Comparison of ENCODE assay signal across 8 mouse cellular contexts in the genomic region with DNA sequence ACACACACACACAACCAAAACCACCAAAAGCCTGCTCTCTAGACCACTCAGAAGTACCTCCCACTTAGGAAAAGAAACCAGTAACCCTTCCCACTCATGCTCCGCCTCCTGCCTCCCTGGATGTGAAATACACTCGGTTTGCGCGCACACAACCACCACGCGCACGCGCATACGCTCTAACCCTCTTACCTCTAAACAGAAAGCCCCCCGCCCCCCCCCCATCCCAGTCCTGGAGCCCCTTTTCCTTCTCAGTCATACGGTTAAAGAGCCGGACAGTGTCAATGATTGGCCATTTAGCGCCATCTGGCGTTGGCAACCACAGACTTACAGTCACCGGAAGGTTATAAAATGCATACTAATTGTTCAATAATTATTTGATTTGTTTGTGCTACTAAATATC. TPM values are rescaled to one million over a fixed set of nuclear protein-coding genes. Genes with fewer than 3 reads are reported as not detected.
A peak's percentile ranks its signal among the peaks of the same experiment; 100 is the strongest.
DNase-seq lines count a peak whose midpoint lies in the region; ATAC-seq and TF ChIP-seq lines count a peak whose summit lies in the region.

No protein-coding gene starts in this region.

- H3K79me2 ChIP-seq in macrophage (ENCODE audit: inconsistent target), result no peaks in the 10 kb centered on the region

- no peak overlapping the region for H3K9ac ChIP-seq in heart, embryonic 12.5 days
- H3K9ac ChIP-seq in stomach, postnatal 0 days (ENCODE audit: low read length), result no peak overlapping the region

- no peak for ATAC-seq in heart, embryonic 12.5 days (ENCODE audit: insufficient number of reproducible peaks, low FRiP score)
- ATAC-seq in stomach, postnatal 0 days (ENCODE audit: low FRiP score, low TSS enrichment), result peak; percentile 27; the same call in 1 of the 2 replicates

- DNase-seq in adrenal gland, adult 18-20 months (ENCODE audit: low spot score in 2 of 2), result peak; percentile 42 to 69
- DNase-seq in adrenal gland, postnatal 4 days (ENCODE audit: low spot score in 2 of 2), result no peak
- DNase-seq in A20 (ENCODE audit: low read depth, low spot score), result peak; percentile 68
- peak; percentile 64 for DNase-seq in cerebellum, adult 9-10 months
- peak; percentile 68 for DNase-seq in kidney, postnatal 14 days
- peak; percentile 74 for DNase-seq in stomach, postnatal 0 days (ENCODE audit: low spot score)

- no peaks in the 10 kb centered on the region for H3K36me3 ChIP-seq in heart, embryonic 12.5 days
- no peaks in the 10 kb centered on the region for H3K36me3 ChIP-seq in macrophage (ENCODE audit: inconsistent target)
- H3K36me3 ChIP-seq in stomach, postnatal 0 days (ENCODE audit: control insufficient read depth, insufficient read depth, low read length), result no peaks in the 10 kb centered on the region

- H3K27ac ChIP-seq in heart, embryonic 12.5 days (ENCODE audit: poor library complexity, severe bottlenecking), result 0 out of 2 replicates have a peak overlapping the region, but pooled peaks have one; percentile 18
- H3K27ac ChIP-seq in macrophage, result no peak overlapping the region
- no peak overlapping the region for H3K27ac ChIP-seq in stomach, postnatal 0 days (replicated peaks)

- H3K4me3 ChIP-seq in heart, embryonic 12.5 days, result peak overlapping the region; percentile 48
- peak overlapping the region; percentile 32 for H3K4me3 ChIP-seq in macrophage (ENCODE audit: inconsistent target)
- H3K4me3 ChIP-seq in stomach, postnatal 0 days (ENCODE audit: low read depth, low read length), result peak overlapping the region; percentile 60

- H3K4me1 ChIP-seq in heart, embryonic 12.5 days (replicated peaks), result peaks cover 45% of the 10 kb centered on the region
- peaks cover 3% of the 10 kb centered on the region; the same call in 1 of the 2 replicates for H3K4me1 ChIP-seq in stomach, postnatal 0 days (replicated peaks; ENCODE audit: control insufficient read depth, insufficient read depth)

- no peak for TF ChIP-seq EP300 in stomach, postnatal 0 days (optimal IDR thresholded peaks at IDR 0.05)

- H3K9me3 ChIP-seq in heart, embryonic 12.5 days (replicated peaks), result no peaks in the 10 kb centered on the region
- no peaks in the 10 kb centered on the region for H3K9me3 ChIP-seq in stomach, postnatal 0 days (ENCODE audit: control insufficient read depth, low read length)

- H3K27me3 ChIP-seq in heart, embryonic 12.5 days (replicated peaks), result peaks cover 33% of the 10 kb centered on the region
- H3K27me3 ChIP-seq in stomach, postnatal 0 days (ENCODE audit: control insufficient read depth, insufficient read depth, low read length), result no peaks in the 10 kb centered on the region; the same call in 1 of the 2 replicates

- peak overlapping the region; percentile 96 for H3K4me2 ChIP-seq in heart, embryonic 12.5 days
- H3K4me2 ChIP-seq in stomach, postnatal 0 days (replicated peaks; ENCODE audit: low read depth), result peak overlapping the region; percentile 73

- TF ChIP-seq CTCF in stomach, postnatal 0 days (IDR thresholded peaks at IDR 0.05; ENCODE audit: low read depth), result peak; percentile 78

- WGBS in heart, embryonic 12.5 days, result 2% methylated on average over 15 of the region's 15 CpGs
- WGBS in macrophage (ENCODE audit: missing documents), result 1% methylated on average over 15 of the region's 15 CpGs
- 2% methylated on average over 15 of the region's 15 CpGs for WGBS in stomach, postnatal 0 days

RNA-seq across cellular contexts. Expression of gene Cd248, which starts 5.2 kb away (rescaled TPM):
- total RNA-seq in adrenal gland, adult 18-20 months (2021), result 10 to 100 TPM in 1 of 2 experiments, 1 to 10 TPM in 1; 7.3 to 16.2 TPM
- total RNA-seq in adrenal gland, postnatal 4 days (2021), result 10 to 100 TPM; 45.8 to 47.6 TPM
- 21.4 and 23.0 TPM in 2 replicates for polyA plus RNA-seq in heart, embryonic 12.5 days (2016; fragmentation: Nextera tagmentation; extraction: Ambion mirVana)
- 10 to 100 TPM in 1 of 26 experiments, under 1 TPM in 2, not detected in 23; 0.23 to 30.4 (median 0.29) TPM for total RNA-seq in macrophage (2018; cell fraction: chromatin; rRNA removed)
- total RNA-seq in macrophage (2018; cell fraction: cytosol; rRNA removed), result not detected
- 1 to 10 TPM in 1 of 26 experiments, not detected in 25; 5.3 TPM for total RNA-seq in macrophage (2018; cell fraction: nucleus; rRNA removed)
- not detected in 3 replicates for polyA plus RNA-seq in macrophage (2018)
- 31.6 and 39.5 TPM in 2 replicates for polyA plus RNA-seq in stomach, postnatal 0 days (2015; fragmentation: Nextera tagmentation; extraction: Ambion mirVana)

RNA-seq across cellular contexts. Expression of gene Tmem151a, which starts 12.3 kb away (rescaled TPM):
- total RNA-seq in adrenal gland, adult 18-20 months (2021), result 1 to 10 TPM; 1.4 to 1.5 TPM
- 1 to 10 TPM; 3.8 to 4.9 TPM for total RNA-seq in adrenal gland, postnatal 4 days (2021)
- 4.4 TPM in 2 replicates for polyA plus RNA-seq in heart, embryonic 12.5 days (2016; fragmentation: Nextera tagmentation; extraction: Ambion mirVana)
- under 1 TPM in 1 of 26 experiments, not detected in 25; 0.51 TPM for total RNA-seq in macrophage (2018; cell fraction: chromatin; rRNA removed)
- under 1 TPM in 17 of 26 experiments, not detected in 9; 0.03 to 0.33 (median 0.05) TPM for total RNA-seq in macrophage (2018; cell fraction: cytosol; rRNA removed)
- under 1 TPM in 4 of 26 experiments, not detected in 22; 0.12 to 0.25 (median 0.15) TPM for total RNA-seq in macrophage (2018; cell fraction: nucleus; rRNA removed)
- polyA plus RNA-seq in macrophage (2018), result 0.04 to 0.26 TPM (median 0.06 TPM) in 3 replicates
- 10.4 and 11.4 TPM in 2 replicates for polyA plus RNA-seq in stomach, postnatal 0 days (2015; fragmentation: Nextera tagmentation; extraction: Ambion mirVana)

RNA-seq across cellular contexts. Expression of gene Yif1a, which starts 15.3 kb away (rescaled TPM):
- total RNA-seq in adrenal gland, adult 18-20 months (2021), result 10 to 100 TPM; 56.4 to 75.3 TPM
- total RNA-seq in adrenal gland, postnatal 4 days (2021), result 10 to 100 TPM; 68.4 to 72.5 TPM
- polyA plus RNA-seq in heart, embryonic 12.5 days (2016; fragmentation: Nextera tagmentation; extraction: Ambion mirVana), result 76.0 and 82.8 TPM in 2 replicates
- 10 to 100 TPM in 21 of 26 experiments, 1 to 10 TPM in 5; 3.9 to 31.8 (median 17.7) TPM for total RNA-seq in macrophage (2018; cell fraction: chromatin; rRNA removed)
- total RNA-seq in macrophage (2018; cell fraction: cytosol; rRNA removed), result 10 to 100 TPM; 21.0 to 34.4 (median 25.4) TPM
- total RNA-seq in macrophage (2018; cell fraction: nucleus; rRNA removed), result 10 to 100 TPM in 22 of 26 experiments, 1 to 10 TPM in 4; 8.9 to 28.4 (median 14.3) TPM
- polyA plus RNA-seq in macrophage (2018), result 32.3 to 57.6 TPM (median 51.7 TPM) in 3 replicates
- polyA plus RNA-seq in stomach, postnatal 0 days (2015; fragmentation: Nextera tagmentation; extraction: Ambion mirVana), result 128 and 131 TPM in 2 replicates

RNA-seq across cellular contexts. Expression of gene Rin1, which starts 22.7 kb away (rescaled TPM):
- total RNA-seq in adrenal gland, adult 18-20 months (2021), result 1 to 10 TPM; 3.4 to 4.2 TPM
- total RNA-seq in adrenal gland, postnatal 4 days (2021), result 1 to 10 TPM; 5.1 TPM
- 4.7 and 6.2 TPM in 2 replicates for polyA plus RNA-seq in heart, embryonic 12.5 days (2016; fragmentation: Nextera tagmentation; extraction: Ambion mirVana)
- 10 to 100 TPM in 2 of 26 experiments, 1 to 10 TPM in 24; 1.3 to 11.5 (median 4.3) TPM for total RNA-seq in macrophage (2018; cell fraction: chromatin; rRNA removed)
- under 1 TPM; 0.09 to 0.80 (median 0.18) TPM for total RNA-seq in macrophage (2018; cell fraction: cytosol; rRNA removed)
- total RNA-seq in macrophage (2018; cell fraction: nucleus; rRNA removed), result 1 to 10 TPM in 22 of 26 experiments, under 1 TPM in 4; 0.58 to 7.9 (median 2.3) TPM
- 0.08 to 0.37 TPM (median 0.11 TPM) in 3 replicates for polyA plus RNA-seq in macrophage (2018)
- 2.6 TPM in 2 replicates for polyA plus RNA-seq in stomach, postnatal 0 days (2015; fragmentation: Nextera tagmentation; extraction: Ambion mirVana)

RNA-seq across cellular contexts. Expression of gene Cnih2, which starts 25.3 kb away (rescaled TPM):
- total RNA-seq in adrenal gland, adult 18-20 months (2021), result 1 to 10 TPM; 1.9 to 2.3 TPM
- total RNA-seq in adrenal gland, postnatal 4 days (2021), result 10 to 100 TPM; 11.4 to 15.2 TPM
- 5.9 and 7.0 TPM in 2 replicates for polyA plus RNA-seq in heart, embryonic 12.5 days (2016; fragmentation: Nextera tagmentation; extraction: Ambion mirVana)
- 1 to 10 TPM in 24 of 26 experiments, not detected in 2; 1.0 to 2.7 (median 1.9) TPM for total RNA-seq in macrophage (2018; cell fraction: chromatin; rRNA removed)
- under 1 TPM in 6 of 26 experiments, not detected in 20; 0.10 to 0.27 (median 0.17) TPM for total RNA-seq in macrophage (2018; cell fraction: cytosol; rRNA removed)
- 1 to 10 TPM in 22 of 26 experiments, under 1 TPM in 4; 0.48 to 3.3 (median 1.6) TPM for total RNA-seq in macrophage (2018; cell fraction: nucleus; rRNA removed)
- 0.28 TPM in 1 of 3 replicates, not detected in the others for polyA plus RNA-seq in macrophage (2018)
- polyA plus RNA-seq in stomach, postnatal 0 days (2015; fragmentation: Nextera tagmentation; extraction: Ambion mirVana), result 5.6 and 7.1 TPM in 2 replicates

Comparison
In these comparisons a context has a peak if more than half of its experiments do, and no peak if none do; other contexts are left out.
1. DNase-seq: peak in adrenal gland, adult 18-20 months (2 of 2), A20 (single experiment), cerebellum, adult 9-10 months (single experiment), kidney, postnatal 14 days (single experiment) and stomach, postnatal 0 days (single experiment); none in adrenal gland, postnatal 4 days (0 of 2).
2. RNA of gene Cd248, which starts 5.2 kb away (polyA plus RNA-seq): 31.6 to 39.5 TPM in stomach, postnatal 0 days and 21.4 to 23.0 TPM in heart, embryonic 12.5 days; not detected in macrophage; every median in the first group is over 10 times any median in the second.
3. Peak in every context shown above with its lines, with median percentiles within 50 percentile points of each other: H3K4me3 ChIP-seq.